In genomic region chr8:117257029-117257820, GRCm38 (mm10) we compare ENCODE assay signal across 7 mouse cellular contexts. TPM values are rescaled to one million over a fixed set of nuclear protein-coding genes. Genes with fewer than 3 reads are reported as not detected.
A peak's percentile ranks its signal among the peaks of the same experiment; 100 is the strongest.
DNase-seq lines count a peak whose midpoint lies in the region; ATAC-seq and TF ChIP-seq lines count a peak whose summit lies in the region.

Gene Cmip (plus strand): TSS chr8:117257064.

- H3K4me3 ChIP-seq in MEL (ENCODE audit: control insufficient read depth in 1 of 2, insufficient read depth in 1 of 2, low read depth in 2 of 2, low read length in 2 of 2): peak within 1 kb of the TSS; percentile 95 to 97
- peak within 1 kb of the TSS; percentile 95 for H3K4me3 ChIP-seq in embryonic facial prominence, embryonic 15.5 days (replicated peaks)
- peak within 1 kb of the TSS; percentile 93 for H3K4me3 ChIP-seq in heart, embryonic 13.5 days
- H3K4me3 ChIP-seq in kidney, embryonic 16.5 days (ENCODE audit: low read length): peak within 1 kb of the TSS; percentile 92
- peak within 1 kb of the TSS; percentile 87 for H3K4me3 ChIP-seq in liver, postnatal 0 days (ENCODE audit: low read depth, low read length)

- WGBS in embryonic facial prominence, embryonic 15.5 days: under 1% methylated on average over 50 of the region's 65 CpGs
- WGBS in heart, embryonic 13.5 days: under 1% methylated on average over 65 of the region's 65 CpGs
- under 1% methylated on average over 65 of the region's 65 CpGs for WGBS in kidney, embryonic 16.5 days
- WGBS in liver, postnatal 0 days (ENCODE audit: insufficient replicate concordance): 2% methylated on average over 49 of the region's 65 CpGs

- TF ChIP-seq CTCF in MEL (IDR thresholded peaks at IDR 0.05 in 2 of 3, conservative IDR thresholded peaks at IDR 0.05 in 1 of 3; ENCODE audit: control insufficient read depth in 1 of 3, insufficient read depth in 1 of 3, low read depth in 2 of 3, low read length in 3 of 3, poor library complexity in 1 of 3, severe bottlenecking in 1 of 3): no peak
- no peak for TF ChIP-seq CTCF in liver, postnatal 0 days (IDR thresholded peaks at IDR 0.05; ENCODE audit: low read depth)

- peak within 1 kb of the TSS; percentile 97 for H3K9ac ChIP-seq in MEL (ENCODE audit: control insufficient read depth, low read depth, low read length, poor library complexity, severe bottlenecking)
- H3K9ac ChIP-seq in embryonic facial prominence, embryonic 15.5 days: peak within 1 kb of the TSS; percentile 74
- H3K9ac ChIP-seq in heart, embryonic 13.5 days: peak within 1 kb of the TSS; percentile 97
- H3K9ac ChIP-seq in kidney, embryonic 16.5 days (replicated peaks; ENCODE audit: low read length): peak within 1 kb of the TSS; percentile 94
- H3K9ac ChIP-seq in liver, postnatal 0 days (replicated peaks): peak within 1 kb of the TSS; percentile 96

- TF ChIP-seq POLR2A in MEL (IDR thresholded peaks at IDR 0.05; ENCODE audit: control insufficient read depth in 1 of 2, insufficient read depth in 1 of 2, low read depth in 1 of 2, low read length in 2 of 2, poor library complexity in 1 of 2): no peak; a peak in 1 of 4 replicates

- peak within 1 kb of the TSS; percentile 69 for H3K27ac ChIP-seq in MEL (ENCODE audit: control insufficient read depth, low read depth, low read length)
- H3K27ac ChIP-seq in embryonic facial prominence, embryonic 15.5 days (replicated peaks): peak within 1 kb of the TSS; percentile 91
- peak within 1 kb of the TSS; percentile 74 for H3K27ac ChIP-seq in heart, embryonic 13.5 days (replicated peaks)
- H3K27ac ChIP-seq in kidney, embryonic 16.5 days (ENCODE audit: low read length): peak within 1 kb of the TSS; percentile 86
- H3K27ac ChIP-seq in liver, postnatal 0 days (ENCODE audit: low read depth): peak within 1 kb of the TSS; percentile 97

- H3K79me2 ChIP-seq in MEL (ENCODE audit: control insufficient read depth, insufficient read depth, low read length, poor library complexity): peaks cover 56% of the 10 kb centered on the region

- peak within 1 kb of the TSS; percentile 84 for H3K4me2 ChIP-seq in embryonic facial prominence, embryonic 15.5 days (replicated peaks)
- H3K4me2 ChIP-seq in heart, embryonic 13.5 days: peak within 1 kb of the TSS; percentile 78
- H3K4me2 ChIP-seq in kidney, embryonic 16.5 days (replicated peaks; ENCODE audit: low read depth, low read length): peak within 1 kb of the TSS; percentile 85
- peak within 1 kb of the TSS; percentile 95 for H3K4me2 ChIP-seq in liver, postnatal 0 days (ENCODE audit: low read depth, low read length)

- no peak for TF ChIP-seq EP300 in MEL (IDR thresholded peaks at IDR 0.05; ENCODE audit: low read depth in 1 of 2, low read length in 2 of 2)
- no peak for TF ChIP-seq EP300 in liver, postnatal 0 days (IDR thresholded peaks at IDR 0.05; ENCODE audit: low read depth)

- no peaks in the 10 kb centered on the region for H3K9me3 ChIP-seq in MEL (replicated peaks; ENCODE audit: insufficient read depth, low read length)
- no peaks in the 10 kb centered on the region for H3K9me3 ChIP-seq in embryonic facial prominence, embryonic 15.5 days (replicated peaks)
- H3K9me3 ChIP-seq in heart, embryonic 13.5 days: no peaks in the 10 kb centered on the region
- H3K9me3 ChIP-seq in kidney, embryonic 16.5 days (ENCODE audit: low read length): no peaks in the 10 kb centered on the region
- no peaks in the 10 kb centered on the region for H3K9me3 ChIP-seq in liver, postnatal 0 days (ENCODE audit: low read length)

- peaks cover 0 to 38% of the 10 kb centered on the region in 2 experiments; a peak in 2 of 4 replicates for H3K36me3 ChIP-seq in MEL (ENCODE audit: control insufficient read depth in 1 of 2, insufficient read depth in 2 of 2, low read length in 2 of 2)
- no peaks in the 10 kb centered on the region for H3K36me3 ChIP-seq in embryonic facial prominence, embryonic 15.5 days
- H3K36me3 ChIP-seq in heart, embryonic 13.5 days: no peaks in the 10 kb centered on the region
- H3K36me3 ChIP-seq in kidney, embryonic 16.5 days (ENCODE audit: insufficient read depth, low read length): no peaks in the 10 kb centered on the region
- 0 out of 2 replicates have a peak, but pooled peaks cover 6% of the 10 kb centered on the region for H3K36me3 ChIP-seq in liver, postnatal 0 days (replicated peaks; ENCODE audit: insufficient read depth, low read length)

- ATAC-seq in embryonic facial prominence, embryonic 15.5 days (ENCODE audit: insufficient number of reproducible peaks, low FRiP score, low TSS enrichment, low read depth): peak; percentile 4
- 0 out of 2 replicates have a peak, but pooled peaks have one; percentile 2 for ATAC-seq in heart, embryonic 13.5 days (ENCODE audit: extremely low read depth, insufficient number of reproducible peaks, low FRiP score, low TSS enrichment)
- peak; percentile 10; the same call in 1 of the 2 replicates for ATAC-seq in kidney, embryonic 16.5 days (ENCODE audit: low FRiP score, low TSS enrichment)
- ATAC-seq in liver, postnatal 0 days: peak; percentile 7

- no peak for TF ChIP-seq RAD21 in MEL (IDR thresholded peaks at IDR 0.05; ENCODE audit: low read depth, low read length)

- H3K4me1 ChIP-seq in MEL (ENCODE audit: control insufficient read depth in 1 of 2, insufficient read depth in 2 of 2, low read length in 2 of 2): peaks cover 14 to 52% of the 10 kb centered on the region in 2 experiments
- H3K4me1 ChIP-seq in embryonic facial prominence, embryonic 15.5 days: peaks cover 44% of the 10 kb centered on the region
- H3K4me1 ChIP-seq in heart, embryonic 13.5 days: peaks cover 41% of the 10 kb centered on the region
- H3K4me1 ChIP-seq in kidney, embryonic 16.5 days (ENCODE audit: insufficient read depth, low read length): peaks cover 44% of the 10 kb centered on the region
- peaks cover 43% of the 10 kb centered on the region for H3K4me1 ChIP-seq in liver, postnatal 0 days (ENCODE audit: insufficient read depth)

- H3K27me3 ChIP-seq in MEL (ENCODE audit: control insufficient read depth in 1 of 2, insufficient read depth in 2 of 2, low read length in 2 of 2): no peaks in the 10 kb centered on the region
- H3K27me3 ChIP-seq in embryonic facial prominence, embryonic 15.5 days: no peaks in the 10 kb centered on the region
- H3K27me3 ChIP-seq in heart, embryonic 13.5 days (replicated peaks): no peaks in the 10 kb centered on the region
- no peaks in the 10 kb centered on the region for H3K27me3 ChIP-seq in kidney, embryonic 16.5 days (ENCODE audit: insufficient read depth, low read length)
- no peaks in the 10 kb centered on the region for H3K27me3 ChIP-seq in liver, postnatal 0 days (ENCODE audit: insufficient read depth, low read length)

- peak; percentile 63 for DNase-seq in MEL (ENCODE audit: low read depth, low spot score)
- peak; percentile 50 to 61 for DNase-seq in adrenal gland, postnatal 36 days
- DNase-seq in liver, postnatal 0 days: peak; percentile 66
- peak; percentile 68 to 70 for DNase-seq in right cerebral cortex, postnatal 10 days (ENCODE audit: low spot score in 2 of 2)

TF ChIP-seq in MEL, 35 proteins besides CTCF, POLR2A, EP300 and RAD21:
- no peak for TF ChIP-seq MAX (IDR thresholded peaks at IDR 0.05; ENCODE audit: low read length)
- TF ChIP-seq MAFK (IDR thresholded peaks at IDR 0.05; ENCODE audit: borderline replicate concordance, low read depth, low read length): no peak
- TF ChIP-seq MAZ (IDR thresholded peaks at IDR 0.05; ENCODE audit: low read depth, low read length): 0 out of 2 replicates have a peak, but pooled peaks have one; percentile 19
- TF ChIP-seq MEF2A (IDR thresholded peaks at IDR 0.05; ENCODE audit: extremely low read depth, insufficient replicate concordance, low read depth, low read length, poor library complexity, severe bottlenecking): no peak
- TF ChIP-seq TBP (IDR thresholded peaks at IDR 0.05; ENCODE audit: low read depth, low read length): 0 out of 2 replicates have a peak, but pooled peaks have one; percentile 19
- TF ChIP-seq POLR2AphosphoS5 (IDR thresholded peaks at IDR 0.05; ENCODE audit: borderline replicate concordance, low read depth, low read length): no peak
- 0 out of 2 replicates have a peak, but pooled peaks have one; percentile 43 for TF ChIP-seq CHD1 (IDR thresholded peaks at IDR 0.05; ENCODE audit: low read depth, low read length)

RNA-seq across cellular contexts. Expression of gene Cmip, which starts in this region (rescaled TPM):
- 17.0 and 20.8 TPM in 2 replicates for total RNA-seq in MEL (2012; rRNA removed)
- 10 to 100 TPM in 1 of 2 experiments, not detected in 1; 71.8 TPM for polyA plus RNA-seq in MEL (2012; ENCODE audit: insufficient read depth in 1 of 2, insufficient read length in 2 of 2, low read depth in 1 of 2, low replicate concordance in 2 of 2, missing spikeins in 1 of 2)
- total RNA-seq in adrenal gland, postnatal 36 days (2021): 100 to 1,000 TPM; 122 to 129 TPM
- polyA plus RNA-seq in embryonic facial prominence, embryonic 15.5 days (2015; fragmentation: Nextera tagmentation; extraction: Ambion mirVana): 25.9 and 27.7 TPM in 2 replicates
- polyA plus RNA-seq in heart, embryonic 13.5 days (2015; fragmentation: Nextera tagmentation; extraction: Ambion mirVana): 6.2 and 6.5 TPM in 2 replicates
- 20.4 and 21.0 TPM in 2 replicates for polyA plus RNA-seq in kidney, embryonic 16.5 days (2015; fragmentation: Nextera tagmentation; extraction: Ambion mirVana)
- 22.3 and 22.6 TPM in 2 replicates for polyA plus RNA-seq in liver, postnatal 0 days (2015; fragmentation: Nextera tagmentation; extraction: Ambion mirVana)

Comparison
In these comparisons a context has a peak if more than half of its experiments do, and no peak if none do; other contexts are left out.
1. Peak in every context shown above with its lines: DNase-seq, ATAC-seq, H3K4me3 ChIP-seq and H3K27ac ChIP-seq.